Mouse (Mus musculus) lung, adult 10 weeks (tissue): ENCODE data around the gene Gm14434. TPM values are rescaled to one million over a fixed set of nuclear protein-coding genes. Genes with fewer than 3 reads are reported as not detected.

ENCODE experiments used
- polyA plus RNA-seq: library from polyadenylated mRNA; stranded (reverse); fragments of 350-450 nt; fragmentation: Illumina TruSeq; extraction: RNeasy Lipid Tissue Mini Kit (QIAGEN cat#74804); gene quantifications from one replicate; pipeline ENCODE4 v1.2.3, GENCODE M21; 2014; ENCODE audit warnings: low read depth, low replicate concordance; ENCODE audit not compliant: insufficient read depth

Gm14434 gene
- 5.3 TPM for polyA plus RNA-seq

DNA sequence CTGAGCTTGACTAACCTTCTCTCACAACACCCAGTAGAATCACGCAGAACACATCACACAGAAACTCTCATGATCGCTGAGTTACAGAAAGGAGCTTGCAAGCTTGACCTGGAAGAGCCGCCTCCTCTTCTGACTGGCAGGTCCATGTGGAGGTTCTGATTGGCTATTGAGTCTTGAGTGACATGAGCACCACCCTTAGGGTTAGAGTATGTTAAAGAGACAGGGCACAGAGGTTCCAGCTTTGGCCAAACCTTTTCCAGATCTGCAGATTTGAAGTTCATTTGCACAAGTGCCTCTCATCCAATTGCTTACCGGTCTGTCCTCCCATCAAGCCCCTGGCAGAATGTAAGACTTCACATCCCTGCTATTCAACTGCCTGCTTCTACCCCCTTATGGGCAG lies at the start of gene Gm14434:
Gene Gm14434, minus strand, starts transcription at position 101 of the 400 bp plus-strand sequence.

DNA sequence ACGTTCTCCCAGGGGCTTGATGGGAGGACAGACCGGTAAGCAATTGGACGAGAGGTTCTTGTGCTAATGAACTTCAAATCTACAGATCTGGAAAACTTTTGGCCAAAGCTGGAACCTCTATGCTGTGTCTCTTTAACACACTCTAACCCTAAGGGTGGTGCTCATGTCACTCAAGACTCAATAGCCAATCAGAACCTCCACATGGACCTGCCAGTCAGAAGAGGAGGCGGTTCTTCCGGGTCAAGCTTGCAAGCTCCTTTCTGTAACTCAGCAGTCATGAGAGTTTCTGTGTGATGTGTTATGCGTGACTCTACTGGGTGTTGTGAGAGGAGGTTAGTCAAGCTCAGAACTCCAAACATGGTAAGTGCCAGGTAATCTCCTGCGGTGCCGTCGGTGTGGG lies 34.2 kb upstream of the Gm14434 start, which contains the start of gene Zfp967:
Gene Zfp967, plus strand, starts transcription at position 301 of the 400 bp plus-strand sequence.

DNA sequence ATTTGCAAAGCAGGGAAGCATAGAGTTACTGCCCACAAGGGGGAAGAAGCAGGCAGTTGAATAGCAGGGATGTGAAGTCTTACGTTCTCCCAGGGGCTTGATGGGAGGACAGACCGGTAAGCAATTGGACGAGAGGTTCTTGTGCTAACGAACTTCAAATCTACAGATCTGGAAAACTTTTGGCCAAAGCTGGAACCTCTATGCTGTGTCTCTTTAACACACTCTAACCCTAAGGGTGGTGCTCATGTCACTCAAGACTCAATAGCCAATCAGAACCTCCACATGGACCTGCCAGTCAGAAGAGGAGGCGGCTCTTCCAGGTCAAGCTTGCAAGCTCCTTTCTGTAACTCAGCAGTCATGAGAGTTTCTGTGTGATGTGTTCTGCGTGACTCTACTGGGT lies 63.3 kb downstream of the Gm14434 start, which contains the start of gene Gm14435:
Gene Gm14435, plus strand, starts transcription at position 301 of the 400 bp plus-strand sequence.

Other genes starting within 250 kb of the Gm14434 start
- not detected for gene Gm11009, start 167.3 kb downstream of the Gm14434 start, polyA plus RNA-seq
- 3.2 TPM for gene Gm14435, start 63.2 kb downstream of the Gm14434 start, polyA plus RNA-seq
- gene Zfp967, start 34.3 kb upstream of the Gm14434 start, polyA plus RNA-seq: not detected
- 2.5 TPM for gene Gm14308, start 149.6 kb upstream of the Gm14434 start, polyA plus RNA-seq
- 4.0 TPM for gene Zfp973, start 183.7 kb upstream of the Gm14434 start, polyA plus RNA-seq
- gene Gm14305, start 221.5 kb upstream of the Gm14434 start, polyA plus RNA-seq: 11.5 TPM